Mouse (Mus musculus) neural tube, embryonic 11.5 days (tissue): ENCODE data around the gene Npvf. TPM values are rescaled to one million over a fixed set of nuclear protein-coding genes. Genes with fewer than 3 reads are reported as not detected.

ENCODE experiments used
- polyA plus RNA-seq: library from polyadenylated mRNA; unstranded; fragments of >200 nt; fragmentation: Nextera tagmentation; extraction: Ambion mirVana; gene quantifications from 2 replicates; pipeline ENCODE4 v1.2.1, GENCODE M21; 2014

Gene Npvf
- polyA plus RNA-seq, 1 experiment from 2014 or later, result not detected

Other genes with a start within 250 kb of the Npvf start
- 5.0 and 6.5 TPM in 2 replicates for gene Osbpl3, start 198.2 kb downstream of the Npvf start, polyA plus RNA-seq
- gene Cycs, start 87.9 kb downstream of the Npvf start, polyA plus RNA-seq, result 71.7 and 72.1 TPM in 2 replicates
- 0.42 and 1.0 TPM in 2 replicates for gene 4921507P07Rik, start 57.8 kb downstream of the Npvf start, polyA plus RNA-seq